Mouse (Mus musculus) heart, embryonic 10.5 days (tissue): ENCODE data around the gene Igfbp1. TPM values are rescaled to one million over a fixed set of nuclear protein-coding genes. Genes with fewer than 3 reads are reported as not detected.
A peak's percentile ranks its signal among the peaks of the same experiment; 100 is the strongest.

Source experiments
- DNase-seq: peaks from one replicate; pipeline ENCODE4 v3.0.0-alpha.2; 2017; ENCODE audit warnings: low spot score
- H3K27ac ChIP-seq: fragments of 300-500 bp; sonication (generic); 2 replicates; pipeline ENCODE4 v1.5.1; 2016; ENCODE audit warnings: mild to moderate bottlenecking
- H3K27me3 ChIP-seq: fragments of 300-500 bp; sonication (generic); 2 replicates; pipeline ENCODE4 v1.6.1; 2016; ENCODE audit warnings: mild to moderate bottlenecking; ENCODE audit not compliant: poor library complexity, insufficient read depth, severe bottlenecking
- H3K36me3 ChIP-seq: fragments of 300-500 bp; sonication (generic); 2 replicates; pipeline ENCODE4 v1.6.1; 2016; ENCODE audit warnings: mild to moderate bottlenecking, moderate library complexity
- H3K4me1 ChIP-seq: fragments of 300-500 bp; sonication (generic); 2 replicates; pipeline ENCODE4 v1.6.1; 2016; ENCODE audit warnings: mild to moderate bottlenecking
- H3K4me3 ChIP-seq: fragments of 300-500 bp; sonication (generic); 2 replicates; pipeline ENCODE4 v1.5.1; 2016; ENCODE audit warnings: mild to moderate bottlenecking, moderate library complexity
- H3K9me3 ChIP-seq: fragments of 300-500 bp; sonication (generic); 2 replicates; pipeline ENCODE4 v1.6.1; 2016; ENCODE audit warnings: mild to moderate bottlenecking, moderate library complexity
- WGBS: fragments of 180-500 bp; shearing (Covaris S2); methylation state at CpG from one replicate; pipeline ENCODE4 v1.1.7; 2016; 5-methylcytosine and 5-hydroxymethylcytosine counted together
- polyA plus RNA-seq: library from polyadenylated mRNA; unstranded; fragments of >200 nt; fragmentation: Nextera tagmentation; extraction: Ambion mirVana; gene quantifications from 2 replicates; pipeline ENCODE4 v1.2.1, GENCODE M21; 2016

The Igfbp1 gene
- polyA plus RNA-seq, 1 experiment from 2014 or later = 4.3 TPM

DNA sequence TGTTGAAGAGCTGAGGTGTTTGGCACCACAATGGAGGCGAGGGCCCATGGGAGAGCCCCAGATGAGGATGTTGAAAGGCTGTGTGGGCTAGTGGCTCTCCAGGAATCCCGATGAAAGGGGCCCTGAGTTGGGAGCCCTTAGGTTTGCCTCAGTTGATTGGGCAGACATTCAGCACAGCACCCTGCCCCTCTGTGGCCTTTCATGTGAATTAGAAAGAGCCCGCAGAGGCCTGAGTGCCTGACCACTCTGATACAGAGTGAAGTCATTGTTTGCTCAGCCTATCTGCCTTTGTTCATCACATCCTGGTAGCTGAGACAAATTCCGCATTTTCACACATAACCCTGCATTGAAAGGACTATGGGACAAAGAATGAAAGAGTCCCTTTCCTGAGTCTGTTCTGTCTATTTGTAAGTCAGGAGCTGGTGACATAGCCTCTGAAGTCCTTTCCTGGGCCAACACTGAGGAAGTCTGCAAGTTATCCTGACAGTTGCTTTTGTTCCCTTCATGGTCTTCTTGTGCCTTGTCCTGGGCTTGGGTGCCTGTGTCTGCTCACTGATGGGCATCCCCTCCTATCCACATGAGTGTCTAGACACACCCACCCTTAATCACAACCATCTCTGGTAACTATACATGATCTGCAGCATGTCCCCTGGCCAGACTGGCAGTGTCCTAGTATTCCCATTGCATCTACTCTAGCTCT is 41.6 kb downstream of the Igfbp1 start:
- H3K9me3 ChIP-seq = no peaks in the 10 kb centered on the region
- DNase-seq = peak; percentile 74
- H3K36me3 ChIP-seq = no peaks in the 10 kb centered on the region
- no peaks in the 10 kb centered on the region for H3K27me3 ChIP-seq
- H3K27ac ChIP-seq = peak overlapping the region; percentile 56
- WGBS = 62% methylated on average over 4 of the region's 4 CpGs
- peaks cover 6% of the 10 kb centered on the region; the same call in 1 of the 2 replicates for H3K4me1 ChIP-seq
- H3K4me3 ChIP-seq = no peak overlapping the region

DNA sequence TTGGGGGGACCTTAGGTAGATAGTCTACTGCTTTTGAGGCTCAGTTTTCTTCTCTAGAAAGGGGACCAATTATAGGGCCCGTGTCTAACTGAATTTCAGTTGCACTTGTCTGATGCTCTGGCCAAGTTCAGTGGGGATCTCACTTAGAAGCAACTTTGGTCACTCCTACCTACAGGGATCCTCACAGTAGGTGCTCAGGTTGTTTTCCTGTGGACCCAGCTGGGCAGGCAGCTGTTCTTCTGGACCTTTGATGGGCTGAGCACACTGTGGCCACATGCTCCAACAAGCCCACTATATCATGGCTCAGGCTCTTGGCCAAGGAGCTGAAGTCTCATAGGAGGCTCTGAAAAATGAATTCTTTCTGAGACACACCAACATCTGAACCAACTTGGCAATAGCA is 47.2 kb downstream of the Igfbp1 start:
- H3K27me3 ChIP-seq = no peaks in the 10 kb centered on the region
- 69% methylated on average over 1 of the region's 1 CpGs for WGBS
- no peaks in the 10 kb centered on the region for H3K36me3 ChIP-seq
- H3K27ac ChIP-seq = no peak overlapping the region
- DNase-seq = peak; percentile 68
- no peak overlapping the region for H3K4me3 ChIP-seq
- H3K9me3 ChIP-seq = no peaks in the 10 kb centered on the region
- H3K4me1 ChIP-seq = no peaks in the 10 kb centered on the region

DNA sequence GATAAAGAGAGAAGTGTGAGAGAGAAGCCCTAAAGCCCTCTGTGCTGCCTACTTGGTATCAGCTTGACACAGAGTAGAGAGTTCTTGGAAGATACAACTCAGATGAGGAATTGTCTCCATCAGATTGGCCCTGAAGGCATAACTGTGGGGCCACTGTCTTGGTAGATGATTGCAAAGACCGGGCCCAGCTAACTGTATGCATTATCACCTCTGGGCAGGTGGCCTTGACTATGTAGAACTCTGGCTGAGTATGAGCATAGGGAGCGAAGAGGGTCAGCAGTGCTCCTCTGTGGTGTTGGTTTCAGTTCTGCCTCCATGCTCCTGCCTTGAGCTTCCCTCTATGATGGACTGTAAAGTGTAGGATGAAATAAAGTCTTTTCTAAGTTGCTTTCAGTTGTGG is 52.8 kb downstream of the Igfbp1 start:
- 84% methylated on average over 2 of the region's 2 CpGs for WGBS

DNA sequence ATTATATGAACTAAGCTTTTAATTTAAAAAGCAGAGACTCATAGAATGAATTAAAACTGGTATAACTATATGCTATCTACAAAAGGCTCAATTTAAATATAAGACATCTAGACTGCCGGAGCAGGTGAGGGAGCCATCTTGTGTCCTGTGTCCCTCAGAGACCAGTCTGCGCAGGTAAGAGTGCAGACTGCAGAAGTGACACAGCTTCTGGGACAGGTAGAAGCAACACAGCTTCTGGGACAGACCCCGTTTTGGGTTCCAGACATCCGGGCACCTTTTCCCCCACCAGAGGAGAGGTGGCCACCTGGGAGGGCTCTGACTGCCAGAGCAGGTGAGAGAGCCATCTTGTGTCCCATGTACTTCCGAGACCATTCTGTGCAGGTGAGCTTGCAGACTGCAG is 53.3 kb downstream of the Igfbp1 start:
- Histone ChIP-seq H3K9me3 (no peaks in the 10 kb centered on the region), H3K4me3 (no peak overlapping the region), H3K27ac (no peak overlapping the region), H3K4me1 (no peaks in the 10 kb centered on the region), H3K36me3 (no peaks in the 10 kb centered on the region), H3K27me3 (no peaks in the 10 kb centered on the region)
- WGBS = 86% methylated on average over 5 of the region's 5 CpGs
- DNase-seq = peak; percentile 67

More for the DNA sequence above, 52.8 kb downstream of the Igfbp1 start:
- Histone ChIP-seq H3K4me1 (no peaks in the 10 kb centered on the region), H3K9me3 (no peaks in the 10 kb centered on the region), H3K36me3 (no peaks in the 10 kb centered on the region), H3K4me3 (no peak overlapping the region), H3K27ac (no peak overlapping the region), H3K27me3 (no peaks in the 10 kb centered on the region)
- peak; percentile 76 for DNase-seq

Other genes with a start within 250 kb of the Igfbp1 start
- 1.9 and 2.0 TPM in 2 replicates for gene Adcy1, start 134.3 kb upstream of the Igfbp1 start, polyA plus RNA-seq
- gene Gm11985, start 9.2 kb upstream of the Igfbp1 start, polyA plus RNA-seq = 0.21 TPM in 1 of 2 replicates, not detected in the other
- 15.7 and 25.9 TPM in 2 replicates for gene Igfbp3, start 16.1 kb downstream of the Igfbp1 start, polyA plus RNA-seq